Mouse (Mus musculus) stomach, embryonic 14.5 days (tissue): Measurements from ENCODE around the gene Lingo1. TPM values are rescaled to one million over a fixed set of nuclear protein-coding genes. Genes with fewer than 3 reads are reported as not detected.

Experiments
- ATAC-seq: fragments of 200-750 bp; cut with Nextera tagmentation; 2 replicates; pipeline ENCODE4 v1.8.0; 2017; ENCODE audit warnings: low read depth, moderate TSS enrichment; ENCODE audit not compliant: insufficient number of reproducible peaks, insufficient read depth, low FRiP score
- H3K27ac ChIP-seq: fragments of 300-500 bp; sonication (generic); 2 replicates; pipeline ENCODE4 v1.5.1; 2014; ENCODE audit warnings: mild to moderate bottlenecking, low read length, moderate library complexity, mixed read lengths
- H3K27me3 ChIP-seq: fragments of 300-500 bp; sonication (generic); 2 replicates; pipeline ENCODE4 v1.6.1; 2014; ENCODE audit warnings: low read length, control low read depth, mixed read lengths; ENCODE audit not compliant: control insufficient read depth, insufficient read depth
- H3K36me3 ChIP-seq: fragments of 300-500 bp; sonication (generic); 2 replicates; pipeline ENCODE4 v1.6.1; 2014; ENCODE audit warnings: mild to moderate bottlenecking, control low read depth, low read length, moderate library complexity, mixed read lengths; ENCODE audit not compliant: control insufficient read depth, insufficient read depth
- H3K4me1 ChIP-seq: fragments of 300-500 bp; sonication (generic); 2 replicates; pipeline ENCODE4 v1.6.1; 2014; ENCODE audit warnings: low read length, control low read depth, mixed read lengths; ENCODE audit not compliant: control insufficient read depth, insufficient read depth
- H3K4me2 ChIP-seq: fragments of 300-500 bp; sonication (generic); replicated peaks from 2 replicates; pipeline ENCODE4 v1.6.1; 2014; ENCODE audit warnings: low read depth, low read length, control low read depth
- H3K4me3 ChIP-seq: fragments of 300-500 bp; sonication (generic); 2 replicates; pipeline ENCODE4 v1.5.1; 2014; ENCODE audit warnings: low read depth, low read length, control low read depth
- H3K9ac ChIP-seq: fragments of 300-500 bp; sonication (generic); replicated peaks from 2 replicates; pipeline ENCODE4 v1.6.1; 2014; ENCODE audit warnings: low read depth, mild to moderate bottlenecking, control low read depth, low read length, moderate library complexity, mixed read lengths
- H3K9me3 ChIP-seq: fragments of 300-500 bp; sonication (generic); 2 replicates; pipeline ENCODE4 v1.6.1; 2016; ENCODE audit warnings: low read depth, low read length, control low read depth; ENCODE audit not compliant: control insufficient read depth
- WGBS: fragments of 180-500 bp; shearing (Covaris S2); extraction: QIAGEN DNeasy Blood & Tissue Kit; methylation state at CpG from one replicate; pipeline ENCODE4 v1.1.7; 2014; 5-methylcytosine and 5-hydroxymethylcytosine counted together
- polyA plus RNA-seq: library from polyadenylated mRNA; unstranded; fragments of >200 nt; fragmentation: Nextera tagmentation; extraction: Ambion mirVana; gene quantifications from 2 replicates; pipeline ENCODE4 v1.2.1, GENCODE M21; 2014

Gene Lingo1
- polyA plus RNA-seq, 1 experiment from 2014 or later: 3.0 TPM

- 52% methylated on average over 14 of the region's 14 CpGs for WGBS
- Histone ChIP-seq H3K27ac (no peak overlapping the region), H3K36me3 (no peaks in the 10 kb centered on the region), H3K4me1 (no peaks in the 10 kb centered on the region), H3K4me2 (no peak overlapping the region), H3K4me3 (no peak overlapping the region), H3K9me3 (no peaks in the 10 kb centered on the region), H3K27me3 (no peaks in the 10 kb centered on the region), H3K9ac (no peak overlapping the region)
- peak; percentile 72; the same call in 1 of the 2 replicates for ATAC-seq
These were observed 109.7 kb downstream of the Lingo1 start for GRCm38 (mm10) chr9:56686339-56687144.

GRCm38 (mm10) chr9:56682826-56683225 lies 113.4 kb downstream of the Lingo1 start:
- no peaks in the 10 kb centered on the region for H3K4me1 ChIP-seq

GRCm38 (mm10) chr9:56681950-56682349 lies 114.3 kb downstream of the Lingo1 start:
- 79% methylated on average over 7 of the region's 7 CpGs for WGBS
- Histone ChIP-seq H3K27me3 (no peaks in the 10 kb centered on the region), H3K36me3 (no peaks in the 10 kb centered on the region), H3K4me1 (no peaks in the 10 kb centered on the region), H3K9me3 (no peaks in the 10 kb centered on the region), H3K4me2 (no peak overlapping the region), H3K9ac (no peak overlapping the region), H3K27ac (no peak overlapping the region), H3K4me3 (no peak overlapping the region)
- ATAC-seq: no peak

More at GRCm38 (mm10) chr9:56682826-56683225, 113.4 kb downstream of the Lingo1 start:
- no peak for ATAC-seq
- no peaks in the 10 kb centered on the region for H3K36me3 ChIP-seq
- H3K4me2 ChIP-seq: no peak overlapping the region
- no peak overlapping the region for H3K4me3 ChIP-seq
- no peaks in the 10 kb centered on the region for H3K9me3 ChIP-seq
- 44% methylated on average over 4 of the region's 4 CpGs for WGBS
- no peaks in the 10 kb centered on the region for H3K27me3 ChIP-seq
- no peak overlapping the region for H3K9ac ChIP-seq
- no peak overlapping the region for H3K27ac ChIP-seq

GRCm38 (mm10) chr9:56678929-56679681 lies 117.2 kb downstream of the Lingo1 start:
- H3K27me3 ChIP-seq: no peaks in the 10 kb centered on the region
- H3K4me1 ChIP-seq: no peaks in the 10 kb centered on the region
- H3K4me3 ChIP-seq: no peak overlapping the region
- H3K27ac ChIP-seq: no peak overlapping the region
- H3K9ac ChIP-seq: no peak overlapping the region
- H3K4me2 ChIP-seq: no peak overlapping the region
- no peaks in the 10 kb centered on the region for H3K9me3 ChIP-seq
- 86% methylated on average over 22 of the region's 22 CpGs for WGBS
- no peaks in the 10 kb centered on the region for H3K36me3 ChIP-seq
- no peak for ATAC-seq

- no peak overlapping the region for H3K9ac ChIP-seq
- WGBS: 90% methylated on average over 7 of the region's 7 CpGs
These were observed 120.6 kb downstream of the Lingo1 start for GRCm38 (mm10) chr9:56675696-56676095.

GRCm38 (mm10) chr9:56669605-56670221 lies 126.6 kb downstream of the Lingo1 start:
- Histone ChIP-seq H3K9ac (no peak overlapping the region), H3K9me3 (no peaks in the 10 kb centered on the region), H3K27me3 (no peaks in the 10 kb centered on the region), H3K4me1 (no peaks in the 10 kb centered on the region), H3K4me2 (no peak overlapping the region), H3K27ac (no peak overlapping the region), H3K4me3 (no peak overlapping the region), H3K36me3 (no peaks in the 10 kb centered on the region)
- 32% methylated on average over 11 of the region's 11 CpGs for WGBS
- no peak for ATAC-seq

More at GRCm38 (mm10) chr9:56675696-56676095, 120.6 kb downstream of the Lingo1 start:
- no peaks in the 10 kb centered on the region for H3K4me1 ChIP-seq
- H3K9me3 ChIP-seq: no peaks in the 10 kb centered on the region
- no peak overlapping the region for H3K27ac ChIP-seq
- no peak overlapping the region for H3K4me2 ChIP-seq
- H3K27me3 ChIP-seq: no peaks in the 10 kb centered on the region
- no peak for ATAC-seq
- H3K36me3 ChIP-seq: no peaks in the 10 kb centered on the region
- H3K4me3 ChIP-seq: no peak overlapping the region

GRCm38 (mm10) chr9:56664136-56664535 lies 132.1 kb downstream of the Lingo1 start:
- Histone ChIP-seq H3K4me3 (no peak overlapping the region), H3K36me3 (no peaks in the 10 kb centered on the region), H3K4me1 (no peaks in the 10 kb centered on the region), H3K27ac (no peak overlapping the region), H3K9me3 (no peaks in the 10 kb centered on the region), H3K9ac (no peak overlapping the region), H3K27me3 (no peaks in the 10 kb centered on the region), H3K4me2 (no peak overlapping the region)
- 70% methylated on average over 5 of the region's 5 CpGs for WGBS
- no peak for ATAC-seq

- no peak for ATAC-seq
- Histone ChIP-seq H3K4me2 (no peak overlapping the region), H3K27me3 (no peaks in the 10 kb centered on the region), H3K27ac (no peak overlapping the region), H3K9ac (no peak overlapping the region), H3K4me3 (no peak overlapping the region), H3K36me3 (no peaks in the 10 kb centered on the region), H3K4me1 (no peaks in the 10 kb centered on the region), H3K9me3 (no peaks in the 10 kb centered on the region)
- WGBS: 71% methylated on average over 7 of the region's 7 CpGs
These were observed 133.3 kb downstream of the Lingo1 start for GRCm38 (mm10) chr9:56662946-56663345.
